Mouse (Mus musculus): ENCODE measurements at regions not wholly inside any gene's neighbourhood (a gene's known extent, or its start where the extent isn't known, plus 50 kb on each side); places are given as distances from the start of the nearest gene placed in this dataset.

GRCm38 (mm10) chr12:109388791-109389190, 63.8 kb upstream of the Dlk1 start:
- TF ChIP-seq CTCF (IDR thresholded peaks at IDR 0.05; ENCODE audit: low read depth, low read length) (no peak), TAL1 (conservative IDR thresholded peaks at IDR 0.05; ENCODE audit: low read depth, low read length) (no peak), GATA1 (IDR thresholded peaks at IDR 0.05; ENCODE audit: borderline replicate concordance, low read length) (no peak)
